Mouse (Mus musculus): ENCODE measurements around the gene Kcnc4.

Gene Kcnc4

DNA sequence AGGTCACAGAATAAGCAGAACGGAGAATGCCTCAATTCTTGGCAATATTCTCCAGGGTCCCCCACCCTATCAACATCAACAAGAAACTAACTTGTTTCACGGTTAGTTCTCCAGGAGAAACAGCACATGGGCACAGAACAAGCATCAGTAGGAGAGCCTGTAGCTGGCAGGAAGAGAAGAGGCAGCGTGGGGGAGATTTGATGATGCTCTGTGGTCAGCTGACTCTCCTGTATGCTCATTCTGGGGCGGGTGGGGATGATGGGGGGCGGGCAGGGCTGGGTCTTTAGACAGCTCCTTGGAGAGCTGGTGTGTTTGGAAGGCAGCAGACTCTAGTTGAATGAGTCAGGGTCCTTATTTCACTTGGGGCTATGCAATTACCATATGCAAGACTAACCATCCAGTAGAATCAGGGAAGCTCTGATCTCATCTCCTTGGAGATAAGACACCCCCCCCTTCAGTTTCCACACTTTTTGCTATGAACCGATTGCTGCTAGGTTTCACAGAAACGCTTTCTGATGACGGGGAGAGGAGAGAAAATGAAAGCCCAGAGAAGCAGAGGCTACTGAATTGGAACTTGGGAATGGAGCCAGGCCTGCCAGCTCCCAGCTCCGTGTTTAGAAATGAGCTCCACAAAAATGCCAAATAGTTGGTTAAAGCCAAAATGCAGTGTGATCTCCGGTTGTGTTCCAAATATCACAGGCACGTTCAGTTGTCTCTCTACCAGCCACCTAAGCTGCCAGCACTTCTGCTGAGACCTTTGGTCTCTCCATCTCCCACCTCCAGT, 34.9 kb downstream of the Kcnc4 start:
- Histone ChIP-seq H3K27me3 (ENCODE audit: insufficient read depth, low read length) (no peaks in the 10 kb centered on the region), H3K4me1 (replicated peaks; ENCODE audit: low read depth, low read length) (no peaks in the 10 kb centered on the region), H3K4me3 (replicated peaks; ENCODE audit: low read length) (no peak overlapping the region), H3K9me3 (ENCODE audit: low read length) (no peaks in the 10 kb centered on the region), H3K36me3 (ENCODE audit: insufficient read depth, low read length) (no peaks in the 10 kb centered on the region)
- no peak for TF ChIP-seq POU5F1 (IDR thresholded peaks at IDR 0.05; ENCODE audit: borderline replicate concordance, low read length)
- TF ChIP-seq NANOG (IDR thresholded peaks at IDR 0.05; ENCODE audit: borderline replicate concordance, low read length): no peak
- TF ChIP-seq CTCF (conservative IDR thresholded peaks at IDR 0.05; ENCODE audit: low read length): no peak

DNA sequence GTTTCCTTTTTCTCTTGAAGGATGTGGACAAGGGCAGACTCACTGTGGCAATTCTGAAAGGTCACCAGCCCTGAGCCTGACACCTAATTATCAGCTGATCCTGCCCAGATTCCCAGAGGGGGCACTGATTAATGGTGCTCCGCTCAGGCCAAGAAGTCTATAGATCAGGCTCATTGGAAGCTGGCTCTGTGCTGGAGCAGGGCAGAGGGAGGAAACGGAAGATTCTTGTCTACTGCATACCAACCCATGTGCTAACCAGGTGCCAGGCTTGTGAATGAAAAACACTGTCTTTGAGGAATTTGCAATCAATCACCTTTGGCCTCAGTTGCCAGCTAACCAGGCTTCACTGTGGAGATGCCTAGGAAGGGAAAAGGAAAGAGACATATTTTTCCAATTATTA, 39.2 kb downstream of the Kcnc4 start:
- no peak for TF ChIP-seq CTCF (conservative IDR thresholded peaks at IDR 0.05; ENCODE audit: low read length)
- Histone ChIP-seq H3K4me3 (replicated peaks; ENCODE audit: low read length) (no peak overlapping the region), H3K27me3 (ENCODE audit: insufficient read depth, low read length) (peaks cover 5% of the 10 kb centered on the region; the same call in 1 of the 2 replicates), H3K9me3 (ENCODE audit: low read length) (no peaks in the 10 kb centered on the region), H3K36me3 (ENCODE audit: insufficient read depth, low read length) (no peaks in the 10 kb centered on the region), H3K4me1 (replicated peaks; ENCODE audit: low read depth, low read length) (no peaks in the 10 kb centered on the region)

DNA sequence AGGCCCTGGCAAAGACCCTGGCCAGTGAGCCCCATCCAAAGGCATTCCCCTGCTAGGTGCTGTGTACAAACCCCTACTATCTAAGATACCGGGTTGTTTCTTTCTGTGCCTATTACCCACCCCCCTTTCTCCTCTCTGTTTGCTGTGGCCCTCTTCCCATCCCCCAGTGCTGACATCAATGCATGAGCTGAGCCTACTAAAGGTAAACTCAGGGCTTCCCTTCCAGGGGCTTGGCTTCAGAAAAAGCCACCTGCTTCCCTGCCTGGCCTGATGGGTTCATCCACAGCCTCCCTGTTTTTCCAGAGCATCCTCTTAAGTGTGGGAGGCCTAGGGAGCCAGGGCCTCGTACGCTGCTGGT, 42.1 kb downstream of the Kcnc4 start:
- Histone ChIP-seq H3K4me1 (replicated peaks; ENCODE audit: low read depth, low read length) (no peaks in the 10 kb centered on the region), H3K36me3 (ENCODE audit: insufficient read depth, low read length) (no peaks in the 10 kb centered on the region), H3K4me3 (replicated peaks; ENCODE audit: low read length) (no peak overlapping the region), H3K9me3 (ENCODE audit: low read length) (no peaks in the 10 kb centered on the region), H3K27me3 (ENCODE audit: insufficient read depth, low read length) (peaks cover 5% of the 10 kb centered on the region; the same call in 1 of the 2 replicates)
- TF ChIP-seq POU5F1 (IDR thresholded peaks at IDR 0.05; ENCODE audit: borderline replicate concordance, low read length) (no peak), CTCF (conservative IDR thresholded peaks at IDR 0.05; ENCODE audit: low read length) (no peak), NANOG (IDR thresholded peaks at IDR 0.05; ENCODE audit: borderline replicate concordance, low read length) (no peak)

DNA sequence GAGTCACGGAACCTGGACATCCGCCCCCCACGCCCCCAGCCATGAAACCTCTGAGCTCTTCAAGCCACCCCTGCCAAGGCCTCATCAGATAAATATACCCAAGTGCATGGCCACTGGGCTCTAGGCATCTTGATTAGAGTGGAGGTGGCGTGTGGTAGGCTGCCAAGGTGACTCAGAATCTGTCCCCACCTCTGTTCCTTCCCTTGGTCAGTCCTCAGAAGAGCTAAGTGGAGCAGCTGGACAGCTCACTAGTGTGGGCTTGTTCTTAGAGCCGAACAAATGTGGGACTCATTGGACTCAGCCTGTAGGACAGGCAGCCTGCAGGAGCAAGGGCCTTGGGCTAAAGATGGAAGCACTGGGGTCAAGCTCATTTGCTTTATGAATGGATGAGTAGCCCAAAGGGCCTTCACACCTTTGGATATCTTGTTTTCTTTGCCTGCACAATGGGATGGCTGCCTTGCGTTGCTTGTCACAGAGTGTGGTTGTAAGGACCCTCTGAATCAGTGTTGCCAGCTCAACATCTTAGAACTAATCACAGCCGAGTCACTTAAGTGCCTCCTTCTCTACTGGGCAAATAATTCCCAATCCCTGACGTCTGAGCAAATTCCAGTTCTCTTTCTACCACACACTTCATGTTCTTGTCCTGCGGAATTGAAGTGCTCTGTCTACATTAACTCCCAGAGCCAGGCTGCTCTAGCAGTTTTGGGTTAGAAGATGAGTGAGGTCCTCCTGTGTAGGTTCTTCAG, 42.6 kb downstream of the Kcnc4 start:
- H3K9me3 ChIP-seq (ENCODE audit: low read length): no peaks in the 10 kb centered on the region

DNA sequence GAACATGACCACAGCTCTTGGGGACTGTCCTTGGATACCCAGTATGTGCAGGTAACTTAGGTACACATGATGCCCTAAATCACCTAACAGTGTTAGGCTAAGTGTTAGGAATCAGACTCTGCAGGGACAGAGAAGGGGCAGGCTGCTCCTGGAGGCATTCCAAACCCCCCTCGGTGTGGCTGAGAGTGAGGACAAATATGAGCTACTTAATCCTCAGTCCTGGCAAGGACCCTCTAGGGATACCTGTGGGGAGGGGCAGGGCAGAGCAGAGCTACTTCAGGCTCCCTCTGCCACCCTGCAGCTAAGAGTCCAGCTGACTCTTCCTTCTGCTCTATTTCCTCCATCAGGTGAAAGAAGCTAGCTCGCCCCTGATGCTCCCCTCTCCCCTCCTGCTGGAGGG, 46.3 kb downstream of the Kcnc4 start:
- no peak overlapping the region for H3K4me3 ChIP-seq (replicated peaks; ENCODE audit: low read length)
- H3K4me1 ChIP-seq (replicated peaks; ENCODE audit: low read depth, low read length): no peaks in the 10 kb centered on the region
- H3K27me3 ChIP-seq (ENCODE audit: insufficient read depth, low read length): peaks cover 8% of the 10 kb centered on the region
- TF ChIP-seq NANOG (IDR thresholded peaks at IDR 0.05; ENCODE audit: borderline replicate concordance, low read length) (no peak), POU5F1 (IDR thresholded peaks at IDR 0.05; ENCODE audit: borderline replicate concordance, low read length) (no peak), CTCF (conservative IDR thresholded peaks at IDR 0.05; ENCODE audit: low read length) (no peak)
- no peaks in the 10 kb centered on the region for H3K9me3 ChIP-seq (ENCODE audit: low read length)
- no peaks in the 10 kb centered on the region for H3K36me3 ChIP-seq (ENCODE audit: insufficient read depth, low read length)

More for the DNA sequence above, 42.6 kb downstream of the Kcnc4 start:
- H3K4me1 ChIP-seq (replicated peaks; ENCODE audit: low read depth, low read length): no peaks in the 10 kb centered on the region
- H3K4me3 ChIP-seq (replicated peaks; ENCODE audit: low read length): no peak overlapping the region
- H3K36me3 ChIP-seq (ENCODE audit: insufficient read depth, low read length): no peaks in the 10 kb centered on the region
- TF ChIP-seq NANOG (IDR thresholded peaks at IDR 0.05; ENCODE audit: borderline replicate concordance, low read length): no peak
- TF ChIP-seq POU5F1 (IDR thresholded peaks at IDR 0.05; ENCODE audit: borderline replicate concordance, low read length): no peak
- no peak for TF ChIP-seq CTCF (conservative IDR thresholded peaks at IDR 0.05; ENCODE audit: low read length)
- peaks cover 5% of the 10 kb centered on the region; the same call in 1 of the 2 replicates for H3K27me3 ChIP-seq (ENCODE audit: insufficient read depth, low read length)

DNA sequence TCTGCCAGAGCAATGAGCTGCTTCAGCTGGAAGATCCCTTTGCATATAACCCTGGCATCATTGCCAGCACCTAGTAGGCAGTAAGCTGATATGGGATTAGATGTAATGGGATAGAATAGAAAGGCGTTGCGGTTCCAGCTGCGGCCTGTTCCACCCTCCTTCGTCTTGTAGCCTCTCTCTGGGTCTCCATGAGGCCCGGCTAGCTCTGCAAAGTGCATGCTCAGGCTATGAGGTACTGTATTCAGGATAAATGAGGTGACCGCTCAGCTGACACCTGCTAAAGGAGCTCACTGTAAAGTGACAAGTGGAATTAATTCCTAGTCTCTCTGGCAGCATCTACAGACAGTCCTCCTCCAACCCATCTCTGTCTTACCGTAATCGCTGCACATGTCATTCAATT, 46.8 kb downstream of the Kcnc4 start:
- TF ChIP-seq NANOG (IDR thresholded peaks at IDR 0.05; ENCODE audit: borderline replicate concordance, low read length) (no peak), POU5F1 (IDR thresholded peaks at IDR 0.05; ENCODE audit: borderline replicate concordance, low read length) (no peak), CTCF (conservative IDR thresholded peaks at IDR 0.05; ENCODE audit: low read length) (no peak)
- Histone ChIP-seq H3K4me1 (replicated peaks; ENCODE audit: low read depth, low read length) (no peaks in the 10 kb centered on the region), H3K36me3 (ENCODE audit: insufficient read depth, low read length) (no peaks in the 10 kb centered on the region), H3K27me3 (ENCODE audit: insufficient read depth, low read length) (peaks cover 8% of the 10 kb centered on the region), H3K9me3 (ENCODE audit: low read length) (no peaks in the 10 kb centered on the region), H3K4me3 (replicated peaks; ENCODE audit: low read length) (no peak overlapping the region)

DNA sequence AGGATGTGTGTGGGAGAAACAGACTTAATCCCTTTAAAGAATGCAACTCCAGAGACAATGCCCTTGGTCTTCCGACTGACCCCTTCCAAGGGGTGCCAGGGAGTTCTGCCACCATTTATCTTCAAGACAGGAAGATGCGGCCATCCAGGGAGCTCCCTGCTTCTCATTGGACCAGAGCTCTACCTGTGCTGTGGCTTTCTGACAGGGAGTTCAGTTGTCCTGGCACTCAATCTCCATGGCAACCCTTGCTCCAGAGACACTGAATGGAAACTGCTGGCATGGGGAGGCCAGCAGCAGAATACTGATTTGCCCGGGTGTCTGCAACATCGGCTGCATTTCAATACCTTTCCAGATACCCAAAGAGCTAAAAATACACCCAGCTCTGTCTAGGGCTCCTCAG, 47.7 kb downstream of the Kcnc4 start:
- H3K9me3 ChIP-seq (ENCODE audit: low read length): no peaks in the 10 kb centered on the region
- no peaks in the 10 kb centered on the region for H3K4me1 ChIP-seq (replicated peaks; ENCODE audit: low read depth, low read length)
- no peak for TF ChIP-seq POU5F1 (IDR thresholded peaks at IDR 0.05; ENCODE audit: borderline replicate concordance, low read length)
- TF ChIP-seq NANOG (IDR thresholded peaks at IDR 0.05; ENCODE audit: borderline replicate concordance, low read length): no peak
- no peak for TF ChIP-seq CTCF (conservative IDR thresholded peaks at IDR 0.05; ENCODE audit: low read length)
- H3K36me3 ChIP-seq (ENCODE audit: insufficient read depth, low read length): no peaks in the 10 kb centered on the region
- H3K27me3 ChIP-seq (ENCODE audit: insufficient read depth, low read length): peaks cover 3% of the 10 kb centered on the region
- no peak overlapping the region for H3K4me3 ChIP-seq (replicated peaks; ENCODE audit: low read length)

DNA sequence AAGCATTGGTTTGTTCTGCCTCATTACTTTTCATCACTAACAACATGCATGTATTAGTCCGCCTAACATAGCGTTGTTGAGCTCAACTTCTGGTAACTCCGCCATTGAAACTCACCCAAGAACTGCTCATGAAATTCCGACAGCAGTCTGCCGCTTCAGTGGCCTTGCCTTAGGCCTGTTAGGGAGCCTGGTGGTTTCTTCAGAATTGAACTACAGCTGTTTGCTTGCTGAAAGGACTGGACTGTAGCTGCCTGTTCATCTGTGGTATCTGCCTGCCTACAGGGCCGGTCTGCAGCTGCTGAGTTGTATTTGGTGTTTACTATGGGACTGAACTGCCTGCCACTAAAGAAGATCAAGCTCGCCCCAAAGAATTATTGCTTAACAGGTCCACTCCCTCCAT, 58.0 kb downstream of the Kcnc4 start:
- TF ChIP-seq NANOG (IDR thresholded peaks at IDR 0.05; ENCODE audit: borderline replicate concordance, low read length): no peak
- no peak for TF ChIP-seq POU5F1 (IDR thresholded peaks at IDR 0.05; ENCODE audit: borderline replicate concordance, low read length)
- TF ChIP-seq CTCF (conservative IDR thresholded peaks at IDR 0.05; ENCODE audit: low read length): no peak
- no peaks in the 10 kb centered on the region for H3K27me3 ChIP-seq (ENCODE audit: insufficient read depth, low read length)
- no peaks in the 10 kb centered on the region for H3K4me1 ChIP-seq (replicated peaks; ENCODE audit: low read depth, low read length)
- H3K36me3 ChIP-seq (ENCODE audit: insufficient read depth, low read length): no peaks in the 10 kb centered on the region
- H3K9me3 ChIP-seq (ENCODE audit: low read length): no peaks in the 10 kb centered on the region
- H3K4me3 ChIP-seq (replicated peaks; ENCODE audit: low read length): no peak overlapping the region
